24 mouse cellular contexts compared by ENCODE assay signal in genomic region chr7:46339818-46340217, GRCm38 (mm10). TPM values are rescaled to one million over a fixed set of nuclear protein-coding genes. Genes with fewer than 3 reads are reported as not detected.
DNase-seq lines count a peak whose midpoint lies in the region; ATAC-seq and TF ChIP-seq lines count a peak whose summit lies in the region.
"Had no signal": no experiment of that assay in that cellular context is flagged by ENCODE, and none has a peak within 500 bp of the region (broad histone marks: within the 10 kb centered on the region; RNA-seq: fewer than 3 reads in every experiment).

No protein-coding gene starts in this region.

- no peak for TF ChIP-seq EP300 in stomach, postnatal 0 days (optimal IDR thresholded peaks at IDR 0.05)

- H3K36me3 ChIP-seq in kidney, embryonic 16.5 days (ENCODE audit: insufficient read depth, low read length) = no peaks in the 10 kb centered on the region
- H3K36me3 ChIP-seq in embryonic facial prominence, embryonic 11.5 days (replicated peaks; ENCODE audit: control insufficient read depth, insufficient read depth, low read depth, low read length) = no peaks in the 10 kb centered on the region
- H3K36me3 ChIP-seq in stomach, postnatal 0 days (ENCODE audit: control insufficient read depth, insufficient read depth, low read length) = no peaks in the 10 kb centered on the region
- H3K36me3 ChIP-seq: limb, embryonic 15.5 days; midbrain, embryonic 10.5 days; neural tube, embryonic 13.5 days had no signal

- no peak overlapping the region for H3K9ac ChIP-seq in kidney, embryonic 16.5 days (replicated peaks; ENCODE audit: low read length)
- H3K9ac ChIP-seq in embryonic facial prominence, embryonic 11.5 days (replicated peaks; ENCODE audit: low read length) = no peak overlapping the region
- no peak overlapping the region for H3K9ac ChIP-seq in stomach, postnatal 0 days (ENCODE audit: low read length)
- H3K9ac ChIP-seq: forebrain, postnatal 0 days; limb, embryonic 15.5 days; neural tube, embryonic 13.5 days had no signal

- no peak for DNase-seq in kidney, postnatal 36 days
- peak; percentile 60 for DNase-seq in embryonic facial prominence, embryonic 11.5 days (ENCODE audit: low spot score)
- DNase-seq in gastrocnemius, postnatal 36 days = peak; percentile 22 to 48
- peak; percentile 77 for DNase-seq in skeletal muscle tissue, adult 2 months (ENCODE audit: low read depth, low spot score)
- no peak for DNase-seq in stomach, postnatal 0 days (ENCODE audit: low spot score)
- DNase-seq in right cerebral cortex, postnatal 36 days (ENCODE audit: low spot score in 2 of 2) = no peak
- DNase-seq: cerebellum, adult 9-11 months; forebrain, postnatal 0 days; heart, adult 11 months; heart, postnatal 4 days; kidney, adult 2 months; lung, postnatal 14 days; thymus, adult 18-20 months had no signal

- H3K4me1 ChIP-seq in kidney, embryonic 16.5 days (ENCODE audit: insufficient read depth, low read length) = no peaks in the 10 kb centered on the region
- peaks cover 3% of the 10 kb centered on the region; the same call in 1 of the 2 replicates for H3K4me1 ChIP-seq in embryonic facial prominence, embryonic 11.5 days (ENCODE audit: control insufficient read depth, insufficient read depth, low read length)
- H3K4me1 ChIP-seq in stomach, postnatal 0 days (replicated peaks; ENCODE audit: control insufficient read depth, insufficient read depth) = no peaks in the 10 kb centered on the region
- H3K4me1 ChIP-seq: limb, embryonic 15.5 days; midbrain, embryonic 10.5 days; neural tube, embryonic 13.5 days had no signal

- H3K27ac ChIP-seq in kidney, embryonic 16.5 days (ENCODE audit: low read length) = no peak overlapping the region
- H3K27ac ChIP-seq in embryonic facial prominence, embryonic 11.5 days (replicated peaks; ENCODE audit: low read depth, low read length) = no peak overlapping the region
- H3K27ac ChIP-seq in stomach, postnatal 0 days (replicated peaks) = no peak overlapping the region
- H3K27ac ChIP-seq: hindbrain, postnatal 0 days; layer of hippocampus, adult 2 months; limb, embryonic 15.5 days; midbrain, embryonic 10.5 days; neural tube, embryonic 13.5 days had no signal

- WGBS in kidney, embryonic 16.5 days = 15% methylated on average over 3 of the region's 3 CpGs
- 25% methylated on average over 3 of the region's 3 CpGs for WGBS in embryonic facial prominence, embryonic 11.5 days
- WGBS in stomach, postnatal 0 days = 36% methylated on average over 3 of the region's 3 CpGs

- ATAC-seq in kidney, embryonic 16.5 days (ENCODE audit: low FRiP score, low TSS enrichment) = peak; percentile 86
- ATAC-seq in embryonic facial prominence, embryonic 11.5 days (replicated peaks; ENCODE audit: insufficient number of reproducible peaks, low FRiP score, low TSS enrichment, low read depth) = peak; percentile 67
- ATAC-seq in stomach, postnatal 0 days (ENCODE audit: low FRiP score, low TSS enrichment) = no peak
- ATAC-seq: forebrain, postnatal 0 days; hindbrain, postnatal 0 days had no signal

- H3K9me3 ChIP-seq in kidney, embryonic 16.5 days (ENCODE audit: low read length) = peaks cover 3% of the 10 kb centered on the region; the same call in 1 of the 2 replicates
- H3K9me3 ChIP-seq in embryonic facial prominence, embryonic 11.5 days (replicated peaks; ENCODE audit: control insufficient read depth, low read length) = no peaks in the 10 kb centered on the region
- no peaks in the 10 kb centered on the region for H3K9me3 ChIP-seq in stomach, postnatal 0 days (ENCODE audit: control insufficient read depth, low read length)
- H3K9me3 ChIP-seq: limb, embryonic 15.5 days; neural tube, embryonic 13.5 days had no signal

- no peak overlapping the region for H3K4me3 ChIP-seq in kidney, embryonic 16.5 days (ENCODE audit: low read length)
- H3K4me3 ChIP-seq in embryonic facial prominence, embryonic 11.5 days (ENCODE audit: low read depth, low read length) = no peak overlapping the region
- H3K4me3 ChIP-seq in stomach, postnatal 0 days (ENCODE audit: low read depth, low read length) = no peak overlapping the region
- H3K4me3 ChIP-seq: layer of hippocampus, adult 2 months; limb, embryonic 15.5 days; midbrain, embryonic 10.5 days; neural tube, embryonic 13.5 days had no signal

- H3K4me2 ChIP-seq in kidney, embryonic 16.5 days (replicated peaks; ENCODE audit: low read depth, low read length) = no peak overlapping the region
- H3K4me2 ChIP-seq in embryonic facial prominence, embryonic 11.5 days (ENCODE audit: low read depth, low read length) = no peak overlapping the region
- no peak overlapping the region for H3K4me2 ChIP-seq in stomach, postnatal 0 days (replicated peaks; ENCODE audit: low read depth)
- H3K4me2 ChIP-seq: limb, embryonic 15.5 days; neural tube, embryonic 13.5 days had no signal

- H3K27me3 ChIP-seq in kidney, embryonic 16.5 days (ENCODE audit: insufficient read depth, low read length) = peaks cover 24% of the 10 kb centered on the region
- H3K27me3 ChIP-seq in embryonic facial prominence, embryonic 11.5 days (ENCODE audit: control insufficient read depth, insufficient read depth, low read length) = no peaks in the 10 kb centered on the region
- no peaks in the 10 kb centered on the region for H3K27me3 ChIP-seq in stomach, postnatal 0 days (ENCODE audit: control insufficient read depth, insufficient read depth, low read length)
- H3K27me3 ChIP-seq: limb, embryonic 15.5 days had no signal

- intact Hi-C loops in gastrocnemius, postnatal 36 days (cut with DNase I) = loop anchor here (2.0 kb wide), 1 partner anchor 37 kb away; the partner anchor contains the start of gene Myod1

- no peak for TF ChIP-seq CTCF in stomach, postnatal 0 days (IDR thresholded peaks at IDR 0.05; ENCODE audit: low read depth)

RNA-seq across cellular contexts. Expression of gene Myod1, which starts 36.5 kb away (rescaled TPM):
- polyA plus RNA-seq in kidney, embryonic 16.5 days (2015; fragmentation: Nextera tagmentation; extraction: Ambion mirVana) = 0.69 and 0.81 TPM in 2 replicates
- polyA plus RNA-seq in embryonic facial prominence, embryonic 11.5 days (2014; fragmentation: Nextera tagmentation; extraction: Ambion mirVana) = 7.8 and 8.1 TPM in 2 replicates
- 10 to 100 TPM; 12.6 to 19.8 TPM for total RNA-seq in gastrocnemius, postnatal 36 days (2021)
- 0.50 and 0.79 TPM in 2 replicates for polyA plus RNA-seq in stomach, postnatal 0 days (2015; fragmentation: Nextera tagmentation; extraction: Ambion mirVana)
- total RNA-seq: adrenal gland, adult 18-20 months; ES-E14; forebrain, postnatal 0 days; heart, postnatal 4 days; left cerebral cortex, adult 18-20 months; monocyte, adult 5-6 weeks had no signal
- polyA plus RNA-seq: forebrain, postnatal 0 days; heart, embryonic 14.5 days; midbrain, embryonic 10.5 days had no signal

RNA-seq across cellular contexts. Expression of gene Kcnc1, which starts 56.5 kb away (rescaled TPM):
- 0.04 TPM in 1 of 2 replicates, not detected in the other for polyA plus RNA-seq in kidney, embryonic 16.5 days (2015; fragmentation: Nextera tagmentation; extraction: Ambion mirVana)
- 0.55 and 1.3 TPM in 2 replicates for polyA plus RNA-seq in embryonic facial prominence, embryonic 11.5 days (2014; fragmentation: Nextera tagmentation; extraction: Ambion mirVana)
- total RNA-seq in gastrocnemius, postnatal 36 days (2021) = 10 to 100 TPM; 51.6 to 54.2 TPM
- polyA plus RNA-seq in stomach, postnatal 0 days (2015; fragmentation: Nextera tagmentation; extraction: Ambion mirVana) = 0.18 TPM in 2 replicates
- total RNA-seq: monocyte, adult 5-6 weeks had no signal
- polyA plus RNA-seq: heart, embryonic 14.5 days had no signal

Comparison
In these comparisons a context has a peak if more than half of its experiments do, and no peak if none do; other contexts are left out.
1. DNase-seq: peak in embryonic facial prominence, embryonic 11.5 days (single experiment), gastrocnemius, postnatal 36 days (2 of 2) and skeletal muscle tissue, adult 2 months (single experiment); none in kidney, postnatal 36 days (0 of 2), stomach, postnatal 0 days (single experiment) and right cerebral cortex, postnatal 36 days (0 of 2).